Mouse (Mus musculus) C2C12 (cell line): ENCODE results near the gene Extl2. TPM values are rescaled to one million over a fixed set of nuclear protein-coding genes. Genes with fewer than 3 reads are reported as not detected.

ENCODE experiments used
- H3K27me3 ChIP-seq: one replicate; pipeline ENCODE4 v1.6.1; 2011; ENCODE audit not compliant: control insufficient read depth, insufficient read depth, insufficient read length
- H3K36me3 ChIP-seq: one replicate; pipeline ENCODE4 v1.6.1; 2011; ENCODE audit not compliant: control insufficient read depth, insufficient read depth
- H3K4me3 ChIP-seq: one replicate; pipeline ENCODE4 v1.5.1; 2011; ENCODE audit warnings: mild to moderate bottlenecking, control low read depth; ENCODE audit not compliant: poor library complexity, insufficient read depth, severe bottlenecking
- H3K79me2 ChIP-seq: one replicate; pipeline ENCODE4 v1.6.1; 2011; ENCODE audit not compliant: control insufficient read depth, insufficient read depth
- H3K79me3 ChIP-seq: one replicate; pipeline ENCODE4 v1.6.1; 2011; ENCODE audit warnings: low read depth, control low read depth
- H3ac ChIP-seq: one replicate; pipeline ENCODE3; 2011; ENCODE audit warnings: low read depth; ENCODE audit not compliant: control insufficient read depth, insufficient read length
- CEBPB ChIP-seq: IDR thresholded peaks from one replicate; pipeline ENCODE4 v1.6.1; 2011; ENCODE audit warnings: low read depth, mild to moderate bottlenecking, control low read depth, moderate library complexity
- CTCF ChIP-seq: IDR thresholded peaks from one replicate; pipeline ENCODE4 v1.5.1; 2011; ENCODE audit not compliant: control insufficient read depth, insufficient read depth, insufficient read length
- FOSL1 ChIP-seq: IDR thresholded peaks from one replicate; pipeline ENCODE4 v1.8.0; 2011; ENCODE audit warnings: mild to moderate bottlenecking, low read length; ENCODE audit not compliant: poor library complexity, insufficient read depth, severe bottlenecking
- MAX ChIP-seq: IDR thresholded peaks from one replicate; pipeline ENCODE4 v1.6.1; 2011; ENCODE audit warnings: mild to moderate bottlenecking, control low read depth
- MYOD1 ChIP-seq: IDR thresholded peaks from one replicate; pipeline ENCODE4 v1.6.1; 2011; ENCODE audit warnings: low read depth; ENCODE audit not compliant: control insufficient read depth, insufficient read length
- MYOG ChIP-seq: IDR thresholded peaks from one replicate; pipeline ENCODE4 v1.6.1; 2011; ENCODE audit not compliant: control insufficient read depth, insufficient read length; ENCODE audit errors: extremely low read depth
- USF1 ChIP-seq: IDR thresholded peaks from one replicate; pipeline ENCODE4 v1.6.1; 2011; ENCODE audit warnings: low read depth, mild to moderate bottlenecking, control low read depth, moderate library complexity
- polyA plus RNA-seq: library from polyadenylated mRNA; unstranded; fragments of >200 nt; fragmentation: generic; extraction: Trizol; gene quantifications from one replicate; pipeline ENCODE4 v1.2.1, GENCODE M21; 2012; ENCODE audit warnings: missing spikeins

Gene Extl2
- polyA plus RNA-seq, 1 experiment, result 8.4 TPM

DNA sequence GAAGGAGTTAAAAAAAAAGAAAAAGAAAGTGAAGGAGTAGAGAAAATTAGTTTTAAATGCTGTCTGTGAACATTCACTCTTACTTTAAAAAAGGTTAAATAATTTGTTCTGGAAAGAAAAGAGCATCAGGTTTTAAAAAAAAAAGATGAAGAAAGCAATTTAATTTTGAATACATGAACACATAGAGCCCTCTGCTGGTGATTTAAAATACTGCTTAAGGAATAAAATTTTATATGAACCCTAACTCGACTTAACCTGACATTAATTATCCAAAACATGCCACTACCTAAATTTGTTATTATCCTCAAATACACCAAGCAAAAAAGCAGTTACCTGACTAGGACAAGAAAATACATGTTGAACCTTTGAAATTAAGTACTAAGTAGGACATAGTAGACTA lies 28.3 kb upstream of the Extl2 start:
- Histone ChIP-seq H3K4me3 (no peak overlapping the region), H3ac (no peak overlapping the region), H3K36me3 (peaks cover 71% of the 10 kb centered on the region), H3K79me3 (no peaks in the 10 kb centered on the region), H3K79me2 (no peaks in the 10 kb centered on the region), H3K27me3 (no peaks in the 10 kb centered on the region)
- no peak for TF ChIP-seq MYOD1

DNA sequence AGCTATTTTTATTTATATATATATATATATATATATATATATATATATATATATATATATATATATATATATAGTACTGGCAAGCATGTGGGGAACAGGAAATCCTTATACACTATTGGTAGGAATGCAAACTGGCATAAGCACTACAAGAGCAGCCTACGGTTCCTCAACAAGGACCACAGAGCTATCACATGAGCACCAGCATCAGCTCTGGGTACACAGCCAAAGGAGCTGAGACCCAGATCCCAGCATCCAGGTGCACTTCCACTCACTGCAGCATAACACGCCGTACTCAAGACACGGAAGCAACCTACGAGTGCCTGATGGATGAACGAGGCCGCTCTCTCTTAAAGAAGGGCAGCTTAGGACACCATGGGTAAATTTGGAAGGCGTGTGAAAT lies 24.0 kb upstream of the Extl2 start:
- Histone ChIP-seq H3K79me2 (no peaks in the 10 kb centered on the region), H3K79me3 (no peaks in the 10 kb centered on the region), H3ac (no peak overlapping the region), H3K36me3 (peaks cover 69% of the 10 kb centered on the region), H3K27me3 (no peaks in the 10 kb centered on the region), H3K4me3 (no peak overlapping the region)
- TF ChIP-seq MYOD1 (no peak), CTCF (no peak), USF1 (no peak), MYOG (no peak), MAX (no peak), FOSL1 (no peak), CEBPB (no peak)

DNA sequence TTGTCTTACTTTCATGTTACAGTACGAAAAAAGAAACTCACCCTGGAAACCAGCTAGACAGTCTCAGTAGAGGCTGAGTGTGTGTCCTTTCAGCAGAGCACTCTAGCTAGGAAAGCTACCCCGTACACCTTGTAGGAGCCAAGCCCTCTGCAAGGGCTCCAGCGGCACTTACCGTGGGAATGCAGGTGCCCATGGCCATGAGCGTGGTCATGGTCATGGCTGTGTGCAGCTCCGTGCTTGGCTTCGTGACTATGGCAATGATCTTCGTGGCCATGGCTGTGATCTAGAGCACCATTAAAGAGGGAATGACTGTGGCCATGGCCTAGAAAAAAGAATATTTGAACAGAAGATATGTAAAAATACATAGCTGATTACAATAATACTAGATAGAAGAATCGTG lies 22.6 kb upstream of the Extl2 start:
- Histone ChIP-seq H3K4me3 (no peak overlapping the region), H3K36me3 (peaks cover 70% of the 10 kb centered on the region), H3K27me3 (no peaks in the 10 kb centered on the region), H3K79me2 (no peaks in the 10 kb centered on the region), H3ac (no peak overlapping the region), H3K79me3 (no peaks in the 10 kb centered on the region)
- TF ChIP-seq MYOG, result no peak
- no peak for TF ChIP-seq MAX

DNA sequence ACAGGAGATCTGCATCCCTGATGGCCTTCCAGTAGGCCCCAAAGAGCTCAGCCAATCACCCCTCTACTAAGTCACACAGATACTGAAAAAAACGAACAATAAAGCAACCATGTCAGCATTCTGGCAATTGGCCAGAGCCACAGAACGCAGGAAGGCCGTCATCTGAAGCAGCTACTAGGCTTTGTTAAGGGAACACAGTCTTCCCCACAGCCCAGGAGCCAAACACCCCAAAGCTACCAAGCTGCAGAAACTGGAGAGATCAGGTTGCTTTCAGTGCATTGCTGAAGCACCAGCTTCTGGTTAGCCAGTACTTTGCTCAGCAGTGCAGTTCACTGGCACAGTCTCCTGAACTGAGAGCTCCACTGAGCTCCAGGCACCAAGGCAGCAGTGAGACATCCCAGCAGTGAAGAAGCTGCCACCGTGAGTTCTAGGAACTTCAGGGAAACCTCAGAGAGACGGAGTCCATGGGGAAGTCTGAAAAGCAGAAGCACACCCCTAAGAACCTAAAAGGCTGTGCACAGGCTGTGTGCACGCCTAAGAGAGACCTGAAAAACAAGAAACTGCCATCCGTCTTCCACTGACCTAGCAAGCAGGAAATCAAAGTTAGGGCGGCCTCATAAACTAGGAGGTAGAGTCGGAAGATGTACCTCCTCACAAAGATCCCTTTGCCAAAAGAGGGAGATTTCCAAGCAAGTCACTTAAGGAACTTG lies 21.9 kb upstream of the Extl2 start:
- TF ChIP-seq MAX, result no peak
- no peak for TF ChIP-seq MYOD1
- TF ChIP-seq FOSL1, result no peak
- TF ChIP-seq CEBPB, result no peak
- no peak for TF ChIP-seq USF1
- TF ChIP-seq CTCF, result no peak
- no peak for TF ChIP-seq MYOG
- Histone ChIP-seq H3K27me3 (no peaks in the 10 kb centered on the region), H3K4me3 (no peak overlapping the region), H3K36me3 (peaks cover 72% of the 10 kb centered on the region), H3ac (no peak overlapping the region), H3K79me2 (no peaks in the 10 kb centered on the region), H3K79me3 (no peaks in the 10 kb centered on the region)

DNA sequence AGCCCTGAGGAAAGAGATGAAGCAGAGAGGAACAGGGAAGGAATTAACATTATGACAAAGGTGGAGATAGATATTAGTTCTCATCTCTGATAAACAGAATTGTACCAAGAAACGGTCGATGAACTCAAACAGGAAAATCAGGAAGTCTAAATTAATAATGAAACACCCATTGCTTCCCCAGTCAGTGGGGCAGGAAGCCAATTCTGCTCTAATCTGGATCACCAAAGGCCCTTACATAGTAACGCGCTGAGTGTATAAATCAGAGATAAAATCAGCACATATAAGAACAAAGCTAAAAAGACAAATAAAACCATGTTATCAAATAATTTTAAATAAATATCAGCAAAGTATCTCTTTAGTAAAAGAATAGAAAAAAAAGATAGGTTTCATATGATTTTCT lies 15.2 kb upstream of the Extl2 start:
- no peak overlapping the region for H3ac ChIP-seq

DNA sequence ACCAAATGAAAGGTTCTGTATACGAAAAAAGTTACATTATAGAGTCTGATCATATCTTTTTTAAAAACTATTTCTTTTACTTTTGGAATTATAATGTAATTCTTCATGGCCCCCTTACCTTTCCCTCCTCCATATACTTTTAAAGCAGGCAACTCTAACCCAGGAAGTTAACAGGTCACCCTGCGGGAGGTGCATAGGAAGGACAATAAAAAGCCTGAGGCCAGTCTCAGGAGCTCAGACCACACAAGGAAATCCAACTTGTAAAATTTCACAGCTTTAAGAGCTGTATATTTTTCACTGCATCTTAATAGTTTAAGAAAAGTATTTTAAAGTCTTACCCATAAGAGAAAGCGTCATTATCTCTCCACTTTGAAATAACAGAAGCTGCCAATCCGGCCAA lies 14.7 kb upstream of the Extl2 start:
- TF ChIP-seq CEBPB, result no peak
- no peak overlapping the region for H3ac ChIP-seq
- peaks cover 27% of the 10 kb centered on the region for H3K36me3 ChIP-seq
- peaks cover 24% of the 10 kb centered on the region for H3K79me2 ChIP-seq
- H3K27me3 ChIP-seq, result no peaks in the 10 kb centered on the region
- H3K79me3 ChIP-seq, result peaks cover 2% of the 10 kb centered on the region
- H3K4me3 ChIP-seq, result no peak overlapping the region

More for the DNA sequence above, 15.2 kb upstream of the Extl2 start:
- no peaks in the 10 kb centered on the region for H3K27me3 ChIP-seq
- TF ChIP-seq USF1 (no peak), CTCF (no peak), CEBPB (no peak), MYOD1 (no peak), FOSL1 (no peak), MAX (no peak), MYOG (no peak)
- peaks cover 19% of the 10 kb centered on the region for H3K79me2 ChIP-seq
- no peak overlapping the region for H3K4me3 ChIP-seq
- peaks cover 2% of the 10 kb centered on the region for H3K79me3 ChIP-seq
- H3K36me3 ChIP-seq, result peaks cover 27% of the 10 kb centered on the region

DNA sequence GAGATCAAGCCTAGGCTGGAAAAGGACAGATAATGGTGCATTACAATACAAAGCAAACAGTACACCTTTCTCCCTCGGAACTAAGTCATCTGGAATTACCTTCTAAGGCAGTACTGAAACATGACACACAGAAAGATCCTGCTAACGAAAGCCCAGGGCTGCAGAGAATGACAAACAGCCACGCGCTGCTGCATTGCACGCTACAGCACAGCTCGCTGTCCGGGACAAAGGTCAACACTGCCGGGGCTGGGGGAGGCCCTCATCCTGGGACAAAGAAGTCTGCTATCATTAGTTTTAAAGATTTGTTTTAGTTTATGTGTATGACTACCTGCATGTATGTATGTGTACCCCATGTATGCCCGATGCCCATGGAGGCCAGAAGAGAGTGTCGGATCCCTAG lies 14.2 kb upstream of the Extl2 start:
- Histone ChIP-seq H3K79me2 (peaks cover 28% of the 10 kb centered on the region), H3ac (no peak overlapping the region), H3K4me3 (no peak overlapping the region), H3K27me3 (no peaks in the 10 kb centered on the region), H3K79me3 (peaks cover 3% of the 10 kb centered on the region), H3K36me3 (peaks cover 30% of the 10 kb centered on the region)
- TF ChIP-seq CEBPB (no peak), MYOG (no peak), MAX (no peak), USF1 (no peak), CTCF (no peak), MYOD1 (no peak), FOSL1 (no peak)
